Mouse (Mus musculus): Measurements from ENCODE around the gene Fancl. TPM values are rescaled to one million over a fixed set of nuclear protein-coding genes. Genes with fewer than 3 reads are reported as not detected.

Gene Fancl
- total and polyA plus RNA-seq, 3 experiments = 35.3 to 71.9 (median 44.5) TPM

DNA sequence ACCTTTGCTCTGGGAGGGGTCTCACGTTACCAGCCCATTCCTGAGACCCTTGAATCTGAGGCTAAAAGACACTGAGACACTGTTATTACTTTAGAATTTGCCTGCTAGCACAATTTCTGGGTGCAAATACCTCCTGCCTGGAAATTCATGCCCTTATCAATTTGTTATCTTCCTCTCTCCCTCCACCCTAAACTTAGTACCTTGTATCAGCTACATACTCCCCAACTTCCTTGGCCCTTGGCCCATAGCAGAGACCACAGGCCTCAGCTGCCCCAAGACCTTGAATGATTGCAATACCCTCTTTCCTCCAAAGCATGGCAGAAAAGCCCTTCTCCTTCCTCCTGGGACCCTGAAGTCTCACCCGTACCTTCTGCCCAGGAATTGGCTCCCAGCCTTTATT lies 65.3 kb downstream of the Fancl start:
- dilution Hi-C loops (cut with MboI; ENCODE audit: extremely low pct_ligation_motif_present, extremely low pct_unique_long_range_greater_than_20kb, low sequenced_read_pairs) (no loop called here), in situ Hi-C loops (cut with MboI; ENCODE audit: low pct_ligation_motif_present, low pct_unique_long_range_greater_than_20kb, low sequenced_read_pairs) (no loop called here)
- TF ChIP-seq SIN3A (IDR thresholded peaks at IDR 0.05; ENCODE audit: low read length) = no peak
- no peak for TF ChIP-seq IRF4 (IDR thresholded peaks at IDR 0.05; ENCODE audit: low read depth, low read length)
- TF ChIP-seq NRF1 (IDR thresholded peaks at IDR 0.05; ENCODE audit: low read depth, low read length) = no peak
- no peak for TF ChIP-seq MXI1 (IDR thresholded peaks at IDR 0.05; ENCODE audit: low read depth, low read length)
- TF ChIP-seq CTCF (conservative IDR thresholded peaks at IDR 0.05 in 1 of 2, IDR thresholded peaks at IDR 0.05 in 1 of 2; ENCODE audit: low read depth in 2 of 2, low read length in 2 of 2) = no peak
- TF ChIP-seq ZMIZ1 (IDR thresholded peaks at IDR 0.05; ENCODE audit: low read depth, low read length) = no peak
- no peak for TF ChIP-seq GABPA (IDR thresholded peaks at IDR 0.05; ENCODE audit: insufficient replicate concordance, low read depth, low read length)
- TF ChIP-seq ZC3H11A (IDR thresholded peaks at IDR 0.05; ENCODE audit: low read depth, low read length) = no peak
- no peak for TF ChIP-seq PAX5 (IDR thresholded peaks at IDR 0.05; ENCODE audit: low read length)
- TF ChIP-seq HCFC1 (IDR thresholded peaks at IDR 0.05; ENCODE audit: low read depth, low read length) = no peak
- TF ChIP-seq USF2 (conservative IDR thresholded peaks at IDR 0.05; ENCODE audit: low read depth, low read length) = no peak
- TF ChIP-seq CHD1 (IDR thresholded peaks at IDR 0.05; ENCODE audit: low read depth, low read length) = no peak
- TF ChIP-seq POLR2A (IDR thresholded peaks at IDR 0.05; ENCODE audit: low read depth, low read length) = no peak
- TF ChIP-seq MAX (IDR thresholded peaks at IDR 0.05; ENCODE audit: low read length) = no peak
- TF ChIP-seq ETS1 (conservative IDR thresholded peaks at IDR 0.05; ENCODE audit: low read depth, low read length) = no peak
- TF ChIP-seq BHLHE40 (IDR thresholded peaks at IDR 0.05; ENCODE audit: low read depth, low read length) = no peak
- no peak for TF ChIP-seq NELFE (IDR thresholded peaks at IDR 0.05; ENCODE audit: low read depth, low read length)
- TF ChIP-seq MEF2A (IDR thresholded peaks at IDR 0.05; ENCODE audit: borderline replicate concordance, low read depth, low read length) = no peak
- no peak for TF ChIP-seq RCOR1 (conservative IDR thresholded peaks at IDR 0.05; ENCODE audit: low read depth, low read length)
- no peaks in the 10 kb centered on the region for H3K79me2 ChIP-seq (replicated peaks; ENCODE audit: control insufficient read depth, extremely low read depth, insufficient read depth, poor library complexity, severe bottlenecking)
- H3K4me2 ChIP-seq (ENCODE audit: insufficient read depth, low read depth, poor library complexity, severe bottlenecking) = no peak overlapping the region
- peaks cover 6% of the 10 kb centered on the region for H3K9me3 ChIP-seq (replicated peaks; ENCODE audit: low read length)
- no peak overlapping the region for H3K9ac ChIP-seq (ENCODE audit: insufficient read depth, low read depth)
- H3K4me1 ChIP-seq (ENCODE audit: control insufficient read depth in 1 of 2, insufficient read depth in 2 of 2) = peaks cover 0 to 11% of the 10 kb centered on the region in 2 experiments; a peak in 2 of 4 replicates
- H3K27ac ChIP-seq (ENCODE audit: insufficient read depth, low read depth) = no peak overlapping the region
- peaks cover 2 to 37% of the 10 kb centered on the region in 2 experiments for H3K36me3 ChIP-seq (replicated peaks in 1 of 2; ENCODE audit: control insufficient read depth in 1 of 2, insufficient read depth in 1 of 2, low read length in 1 of 2)
- H3K4me3 ChIP-seq (replicated peaks in 1 of 3; ENCODE audit: low read depth in 2 of 3, low read length in 2 of 3, poor library complexity in 1 of 3) = no peak overlapping the region
- no peaks in the 10 kb centered on the region for H3K27me3 ChIP-seq (replicated peaks)
- no peak for DNase-seq (ENCODE audit: extremely low read depth)

DNA sequence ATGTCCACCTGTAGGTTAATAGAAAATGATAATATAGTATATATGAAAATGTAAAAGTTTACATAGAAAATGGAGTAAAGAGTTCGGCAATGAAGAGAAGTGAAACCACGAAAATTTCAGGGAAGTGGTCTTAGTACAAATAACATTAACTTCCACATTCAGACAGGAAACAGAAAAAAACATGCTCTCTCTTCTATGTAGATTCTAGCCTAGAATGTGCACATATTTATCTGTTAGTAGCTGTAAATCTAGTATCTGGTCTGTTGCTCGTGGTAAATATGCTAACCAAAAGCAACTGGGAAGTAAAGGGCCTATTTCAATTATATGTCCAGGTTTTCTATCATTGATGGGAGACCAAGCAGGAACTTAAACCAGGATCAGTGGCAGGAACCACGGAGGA lies 66.8 kb downstream of the Fancl start:
- no peaks in the 10 kb centered on the region for H3K79me2 ChIP-seq (replicated peaks; ENCODE audit: control insufficient read depth, extremely low read depth, insufficient read depth, poor library complexity, severe bottlenecking)
- H3K9me3 ChIP-seq (replicated peaks; ENCODE audit: low read length) = no peaks in the 10 kb centered on the region
- H3K36me3 ChIP-seq (replicated peaks in 1 of 2; ENCODE audit: control insufficient read depth in 1 of 2, insufficient read depth in 1 of 2, low read length in 1 of 2) = peaks cover 0 to 30% of the 10 kb centered on the region in 2 experiments
- no peak overlapping the region for H3K9ac ChIP-seq (ENCODE audit: insufficient read depth, low read depth)
- no peak for DNase-seq (ENCODE audit: extremely low read depth)
- H3K4me1 ChIP-seq (ENCODE audit: control insufficient read depth in 1 of 2, insufficient read depth in 2 of 2) = peaks cover 0 to 11% of the 10 kb centered on the region in 2 experiments; a peak in 2 of 4 replicates
- dilution Hi-C loops (cut with MboI; ENCODE audit: extremely low pct_ligation_motif_present, extremely low pct_unique_long_range_greater_than_20kb, low sequenced_read_pairs) (no loop called here), in situ Hi-C loops (cut with MboI; ENCODE audit: low pct_ligation_motif_present, low pct_unique_long_range_greater_than_20kb, low sequenced_read_pairs) (no loop called here)
- no peak overlapping the region for H3K4me3 ChIP-seq (replicated peaks in 1 of 3; ENCODE audit: low read depth in 2 of 3, low read length in 2 of 3, poor library complexity in 1 of 3)
- H3K27ac ChIP-seq (ENCODE audit: insufficient read depth, low read depth) = no peak overlapping the region
- TF ChIP-seq MYC (IDR thresholded peaks at IDR 0.05; ENCODE audit: low read depth, low read length) (no peak), ZKSCAN1 (IDR thresholded peaks at IDR 0.05; ENCODE audit: borderline replicate concordance, low read depth, low read length) (no peak), MAFK (IDR thresholded peaks at IDR 0.05; ENCODE audit: insufficient replicate concordance, low read length) (no peak), TBP (conservative IDR thresholded peaks at IDR 0.05; ENCODE audit: low read depth, low read length) (no peak), EP300 (IDR thresholded peaks at IDR 0.05; ENCODE audit: low read length) (0 out of 2 replicates have a peak, but pooled peaks have one; percentile 5), TCF12 (IDR thresholded peaks at IDR 0.05; ENCODE audit: low read depth, low read length) (no peak), RCOR1 (conservative IDR thresholded peaks at IDR 0.05; ENCODE audit: low read depth, low read length) (no peak)
- no peaks in the 10 kb centered on the region for H3K27me3 ChIP-seq (replicated peaks)
- no peak overlapping the region for H3K4me2 ChIP-seq (ENCODE audit: insufficient read depth, low read depth, poor library complexity, severe bottlenecking)
